Mouse (Mus musculus): Measurements from ENCODE around the gene Pp2d1.

- TF ChIP-seq POLR2A (IDR thresholded peaks at IDR 0.05; ENCODE audit: insufficient read depth, low read depth, low read length), result no peak
- peak; percentile 35 for TF ChIP-seq CTCF (IDR thresholded peaks at IDR 0.05)
- TF ChIP-seq EP300 (IDR thresholded peaks at IDR 0.05; ENCODE audit: insufficient read depth, low read depth, low read length), result no peak
Measured at GRCm38 (mm10) chr17:53519364-53519763, 19.9 kb downstream of the Pp2d1 start.
